Mouse (Mus musculus) neural tube, embryonic 10.5 days (tissue): ENCODE data around the gene Zdhhc24.
A peak's percentile ranks its signal among the peaks of the same experiment; 100 is the strongest.

Source experiments
- DNase-seq: peaks from one replicate; pipeline ENCODE4 v3.0.0-alpha.2; 2017; ENCODE audit warnings: low spot score; ENCODE audit errors: extremely low spot score

The Zdhhc24 gene

GRCm38 (mm10) chr19:4876755-4877154 is 1.7 kb upstream of the Zdhhc24 start:
- DNase-seq: no peak

DNA sequence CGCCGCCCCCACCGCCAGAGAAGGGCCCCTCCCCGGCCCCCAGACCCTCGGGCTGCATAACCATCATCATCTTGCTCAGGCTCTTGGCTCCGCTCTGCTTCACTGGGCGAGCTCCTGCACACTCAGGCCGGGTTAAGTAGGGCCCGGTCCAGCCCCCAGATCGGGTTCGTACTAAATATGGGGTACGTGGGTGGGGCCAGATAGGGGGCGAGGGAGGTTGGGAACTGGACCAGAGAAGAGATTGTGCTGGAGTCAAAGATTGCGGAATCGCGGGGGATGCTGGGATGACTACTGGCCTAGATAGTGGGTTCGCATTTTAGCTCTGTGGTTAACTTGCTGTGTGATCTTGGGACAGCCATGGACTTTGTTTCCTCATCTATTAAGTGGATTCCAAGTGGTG is 683 bp upstream of the Zdhhc24 start, which contains the start of gene Actn3:
Actn3 (minus strand) TSS at position 125 of the 400 bp plus-strand sequence.
- no peak for DNase-seq

DNA sequence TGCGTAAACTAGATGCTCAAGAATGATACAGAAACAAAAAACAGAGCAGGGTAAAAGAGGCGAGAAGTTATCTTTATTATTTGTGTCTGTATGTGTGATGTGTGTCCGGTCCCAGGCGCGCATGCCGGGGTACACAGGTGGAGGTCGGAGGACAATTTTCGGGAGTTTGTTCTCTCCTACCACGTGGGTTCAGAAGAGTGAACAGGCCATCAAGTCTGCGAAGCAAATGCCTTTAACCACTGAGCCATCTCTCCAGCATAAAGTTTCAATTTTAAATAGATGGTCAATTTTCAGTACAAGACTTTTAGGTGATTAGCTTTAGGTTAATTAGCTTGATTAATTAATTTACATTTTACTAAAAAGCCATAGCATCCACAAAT is 846 bp downstream of the Zdhhc24 start:
- no peak for DNase-seq

GRCm38 (mm10) chr19:4883961-4884360 is 5.5 kb downstream of the Zdhhc24 start:
- DNase-seq: no peak

- no peak for DNase-seq
Observed at GRCm38 (mm10) chr19:4889791-4890190, 11.3 kb downstream of the Zdhhc24 start.

DNA sequence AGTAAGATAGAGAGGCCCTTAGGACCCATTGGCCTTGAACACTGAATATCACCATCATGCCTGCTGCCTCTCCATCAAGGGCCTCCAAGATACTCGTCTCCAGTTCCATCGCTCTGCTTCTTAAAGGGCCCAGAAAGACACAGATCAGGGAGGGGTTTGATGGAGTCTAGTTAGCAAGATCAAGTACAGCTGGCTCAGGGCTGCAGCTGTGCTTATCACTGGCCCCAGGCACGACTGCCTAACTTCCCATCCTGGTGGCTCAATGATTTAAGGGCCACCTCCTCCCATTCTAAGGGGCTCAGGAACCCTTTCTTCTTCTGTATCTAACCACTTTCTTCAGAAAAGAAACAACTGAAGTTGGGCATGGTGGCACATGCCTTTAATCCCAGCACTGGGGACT is 13.3 kb downstream of the Zdhhc24 start:
- no peak for DNase-seq

GRCm38 (mm10) chr19:4896780-4897520 is 18.5 kb downstream of the Zdhhc24 start:
- no peak for DNase-seq

GRCm38 (mm10) chr19:4898972-4899371 is 20.5 kb downstream of the Zdhhc24 start:
- no peak for DNase-seq

DNA sequence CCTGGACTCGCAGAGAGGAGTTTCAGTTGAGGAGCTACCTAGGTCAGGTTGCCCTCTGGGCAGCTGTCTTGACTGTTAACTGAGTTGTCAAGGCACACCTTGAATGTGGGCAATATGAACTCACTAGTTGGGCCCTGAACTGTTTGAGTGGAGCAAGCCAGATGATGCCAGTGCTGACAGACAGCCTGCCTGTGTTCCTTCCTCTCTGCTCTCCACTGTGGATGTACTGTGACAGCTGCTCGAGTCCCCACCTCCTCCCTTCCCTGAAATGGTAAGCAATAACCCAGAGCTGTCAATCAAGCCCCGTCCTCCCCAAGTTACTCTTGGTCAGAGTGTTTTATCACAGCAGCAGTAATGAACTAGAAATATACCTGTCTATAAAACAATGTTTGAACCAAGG is 21.4 kb downstream of the Zdhhc24 start:
- DNase-seq: no peak

- DNase-seq: peak; percentile 85
Observed at GRCm38 (mm10) chr19:4905979-4906794, 27.7 kb downstream of the Zdhhc24 start, which contains the start of gene Bbs1. Gene Bbs1 (minus strand): TSS chr19:4906628.

GRCm38 (mm10) chr19:4908107-4908506 is 29.6 kb downstream of the Zdhhc24 start:
- DNase-seq: peak; percentile 21

GRCm38 (mm10) chr19:4909376-4909775 is 30.9 kb downstream of the Zdhhc24 start:
- DNase-seq: no peak

DNA sequence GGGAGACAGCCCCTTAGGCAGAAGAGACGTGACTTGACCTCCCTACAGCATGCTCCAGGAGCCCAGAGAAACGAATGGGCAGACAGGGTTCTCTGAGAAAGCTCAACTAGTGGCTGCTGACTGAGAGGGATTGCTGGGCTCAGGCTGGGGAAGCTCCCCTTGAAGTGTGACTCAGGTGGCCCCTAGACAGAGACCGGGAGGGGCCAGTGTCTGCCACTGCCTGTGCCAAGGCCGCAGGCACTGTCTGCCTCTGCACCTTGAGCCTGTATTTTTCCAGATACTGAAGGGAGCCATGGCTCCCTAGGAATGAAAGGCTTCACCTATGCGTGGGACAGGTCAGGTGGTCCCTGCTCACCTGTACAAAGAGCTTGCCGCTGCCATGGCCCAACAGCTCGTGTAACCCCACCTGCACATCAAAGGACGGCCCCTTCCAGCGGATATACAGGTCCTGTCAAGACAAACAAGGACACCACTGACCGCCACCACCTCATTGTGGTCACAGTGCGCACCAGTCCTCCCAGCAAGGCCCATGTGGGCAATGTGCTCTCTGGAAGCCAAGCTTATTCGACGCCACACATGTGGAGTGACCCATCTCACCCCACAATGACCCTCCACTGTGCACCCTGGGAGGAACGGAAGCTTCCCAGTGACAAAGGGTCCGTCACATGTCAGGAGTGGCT is 37.6 kb downstream of the Zdhhc24 start:
- no peak for DNase-seq

- no peak for DNase-seq
Observed at GRCm38 (mm10) chr19:4916827-4917226, 38.4 kb downstream of the Zdhhc24 start.

GRCm38 (mm10) chr19:4919652-4920051 is 41.2 kb downstream of the Zdhhc24 start:
- DNase-seq: no peak

DNA sequence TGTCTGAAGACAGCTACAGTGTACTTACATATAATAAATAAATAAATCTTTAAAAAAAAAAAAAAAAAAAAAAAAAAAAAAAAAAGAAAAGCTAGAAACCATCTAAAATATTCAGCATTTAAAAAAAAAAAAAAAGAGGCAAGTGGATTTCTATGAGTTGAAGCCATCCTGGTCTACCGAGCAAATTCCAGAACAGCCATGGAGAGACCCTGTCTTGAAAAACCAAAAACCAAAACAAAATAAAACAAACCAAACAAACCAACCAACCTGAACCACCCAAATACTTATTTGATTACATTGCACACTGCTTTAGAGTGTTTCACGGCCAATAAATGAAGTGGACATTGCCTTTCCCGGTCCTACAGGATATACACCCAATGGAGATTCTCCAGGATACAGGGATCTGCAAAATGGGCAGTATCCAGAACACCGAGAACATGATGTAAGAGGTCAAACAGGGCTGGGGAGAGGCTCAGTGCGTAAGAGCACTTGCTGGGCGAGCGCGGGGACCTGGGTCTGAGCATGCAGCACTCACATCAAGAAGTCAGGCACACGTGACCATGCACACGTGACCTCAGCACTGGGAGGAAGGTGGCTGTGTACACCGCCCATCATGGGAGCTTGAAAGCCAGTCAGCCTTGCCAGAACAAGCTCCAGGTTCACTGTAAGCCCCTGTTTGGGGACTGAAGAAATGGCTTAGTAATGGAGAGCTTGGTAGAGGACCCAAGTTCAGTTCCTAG is 46.8 kb downstream of the Zdhhc24 start:
- no peak for DNase-seq

GRCm38 (mm10) chr19:4927904-4928531 is 49.5 kb downstream of the Zdhhc24 start, which contains the start of gene Dpp3:
Gene Dpp3 (minus strand): TSS chr19:4928287.
- peak; percentile 99 for DNase-seq

DNA sequence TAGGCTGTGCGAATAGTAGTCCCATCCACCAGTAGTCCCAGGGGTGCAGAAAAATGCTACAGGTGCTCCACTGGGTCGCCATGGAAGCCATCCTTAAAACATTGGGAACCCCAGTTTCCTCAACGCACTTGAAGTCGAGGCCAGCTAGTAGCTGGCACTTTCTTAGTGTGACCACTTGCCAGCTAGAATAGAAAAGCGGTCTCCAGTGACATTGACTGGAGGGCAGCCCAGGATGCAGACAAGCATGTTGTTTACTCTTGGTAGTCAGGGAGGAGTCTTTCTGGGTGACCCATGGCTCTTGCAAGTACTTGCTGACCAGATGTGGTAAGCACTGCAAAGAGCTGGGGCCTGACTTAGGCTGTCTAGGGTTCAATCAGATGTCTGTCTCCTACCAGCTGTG is 50.3 kb downstream of the Zdhhc24 start:
- no peak for DNase-seq
